ENCODE assay signal across 19 mouse cellular contexts in the genomic region with DNA sequence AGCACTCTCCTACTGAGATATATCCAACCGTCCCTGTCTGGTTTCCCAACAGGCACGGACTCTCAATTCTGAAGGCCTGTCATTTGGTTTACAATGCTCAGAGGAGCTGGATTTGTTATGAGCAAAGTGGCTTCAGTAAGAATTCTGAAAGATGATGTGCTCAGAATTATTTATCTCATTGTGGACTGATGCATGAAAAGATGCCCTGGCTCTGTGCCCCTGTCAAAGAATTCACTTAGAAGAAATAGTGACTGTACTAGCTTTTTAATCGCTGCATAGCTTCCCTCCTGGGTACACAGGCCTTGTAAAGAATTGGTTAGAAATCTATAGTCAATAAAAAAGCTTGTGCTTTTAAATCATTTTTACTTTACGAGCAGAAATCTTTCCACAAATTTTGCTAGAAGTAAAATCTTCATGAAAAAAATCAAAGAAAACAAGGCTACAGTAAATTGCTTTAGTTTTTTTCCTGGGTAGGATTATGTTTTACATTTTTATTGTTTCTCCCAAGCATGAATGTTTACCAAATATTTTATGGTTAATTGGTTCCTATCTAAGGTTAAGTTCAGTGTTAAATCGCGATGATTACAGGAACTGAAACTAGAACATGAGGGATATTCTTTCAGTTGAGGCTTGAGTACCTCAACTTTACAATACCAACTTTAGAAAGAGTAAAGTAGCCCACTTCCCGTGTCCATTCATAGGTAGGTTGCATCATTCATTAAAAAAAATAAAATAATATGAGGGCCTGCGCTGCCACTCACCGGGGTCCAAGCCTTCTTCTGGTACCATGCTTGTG.
DNase-seq lines count a peak whose midpoint lies in the region; ATAC-seq lines count a peak whose summit lies in the region.
"Had no signal": no experiment of that assay in that cellular context is flagged by ENCODE, and none has a peak within 500 bp of the region (broad histone marks: within the 10 kb centered on the region; RNA-seq: fewer than 3 reads in every experiment).

No protein-coding gene starts in this region.

- ATAC-seq in forebrain, embryonic 14.5 days = no peak
- peak; percentile 20; the same call in 1 of the 2 replicates for ATAC-seq in granulocyte monocyte progenitor cell, adult 5-6 weeks (replicated peaks; ENCODE audit: poor library complexity, severe bottlenecking)
- no peak for ATAC-seq in midbrain, embryonic 16.5 days
- no peak for ATAC-seq in liver, embryonic 11.5 days (replicated peaks; ENCODE audit: low FRiP score)
- no peak for ATAC-seq in erythroblast, adult 5-6 weeks (replicated peaks; ENCODE audit: low FRiP score, poor library complexity, severe bottlenecking)
- ATAC-seq: forebrain, postnatal 0 days; intestine, embryonic 16.5 days; lung, postnatal 0 days had no signal

- 80% methylated on average over 9 of the region's 9 CpGs for WGBS in forebrain, embryonic 14.5 days
- 90% methylated on average over 9 of the region's 9 CpGs for WGBS in forebrain, embryonic 10.5 days
- WGBS in midbrain, embryonic 16.5 days = 68% methylated on average over 9 of the region's 9 CpGs
- WGBS in liver, embryonic 11.5 days = 88% methylated on average over 9 of the region's 9 CpGs

- H3K4me3 ChIP-seq in forebrain, embryonic 14.5 days (ENCODE audit: low read depth, low read length) = no peak overlapping the region
- no peak overlapping the region for H3K4me3 ChIP-seq in forebrain, embryonic 10.5 days
- no peak overlapping the region for H3K4me3 ChIP-seq in midbrain, embryonic 16.5 days (ENCODE audit: low read depth, low read length)
- H3K4me3 ChIP-seq in liver, embryonic 11.5 days (ENCODE audit: low read depth, low read length) = no peak overlapping the region
- H3K4me3 ChIP-seq: embryonic facial prominence, embryonic 13.5 days; heart, embryonic 13.5 days; kidney, embryonic 15.5 days; liver, embryonic 15.5 days had no signal

- no peak overlapping the region for H3K27ac ChIP-seq in forebrain, embryonic 14.5 days (ENCODE audit: low read depth, low read length)
- no peak overlapping the region for H3K27ac ChIP-seq in forebrain, embryonic 10.5 days
- peak overlapping the region; percentile 66 for H3K27ac ChIP-seq in midbrain, embryonic 16.5 days (ENCODE audit: low read length)
- no peak overlapping the region for H3K27ac ChIP-seq in liver, embryonic 11.5 days (ENCODE audit: low read depth, low read length)
- H3K27ac ChIP-seq: embryonic facial prominence, embryonic 13.5 days; heart, embryonic 13.5 days; kidney, embryonic 15.5 days; liver, embryonic 15.5 days; stomach, postnatal 0 days had no signal

- H3K4me1 ChIP-seq in forebrain, embryonic 14.5 days (ENCODE audit: control insufficient read depth, insufficient read depth, low read length) = no peaks in the 10 kb centered on the region
- H3K4me1 ChIP-seq in forebrain, embryonic 10.5 days = peaks cover 4% of the 10 kb centered on the region
- H3K4me1 ChIP-seq in midbrain, embryonic 16.5 days (ENCODE audit: control insufficient read depth, insufficient read depth, low read length) = peaks cover 3% of the 10 kb centered on the region; the same call in 1 of the 2 replicates
- no peaks in the 10 kb centered on the region for H3K4me1 ChIP-seq in liver, embryonic 11.5 days (replicated peaks; ENCODE audit: control insufficient read depth, insufficient read depth, low read length)
- H3K4me1 ChIP-seq: embryonic facial prominence, embryonic 13.5 days; heart, embryonic 13.5 days; liver, embryonic 15.5 days had no signal

- DNase-seq in forebrain, embryonic 14.5 days (ENCODE audit: low spot score) = peak; percentile 1
- no peak for DNase-seq in forebrain, embryonic 10.5 days (ENCODE audit: extremely low spot score, low spot score)
- DNase-seq in A20 (ENCODE audit: low read depth, low spot score) = peak; percentile 51
- DNase-seq in heart, postnatal 14 days = no peak
- DNase-seq in liver, embryonic 11.5 days (ENCODE audit: low spot score) = no peak
- DNase-seq: cerebellum, adult 9-10 months; forebrain, postnatal 0 days; heart, adult 18-20 months; heart, postnatal 4 days had no signal

- intact Hi-C loops in heart, postnatal 14 days (cut with DNase I) = no loop called here

- no peaks in the 10 kb centered on the region for H3K36me3 ChIP-seq in forebrain, embryonic 14.5 days (ENCODE audit: control insufficient read depth, insufficient read depth, low read length)
- H3K36me3 ChIP-seq in forebrain, embryonic 10.5 days (replicated peaks) = no peaks in the 10 kb centered on the region
- H3K36me3 ChIP-seq in midbrain, embryonic 16.5 days (ENCODE audit: control insufficient read depth, insufficient read depth, low read length) = no peaks in the 10 kb centered on the region
- no peaks in the 10 kb centered on the region for H3K36me3 ChIP-seq in liver, embryonic 11.5 days (ENCODE audit: control insufficient read depth, insufficient read depth, low read length)
- H3K36me3 ChIP-seq: embryonic facial prominence, embryonic 13.5 days; heart, embryonic 13.5 days; kidney, embryonic 15.5 days; liver, embryonic 15.5 days had no signal

- no peaks in the 10 kb centered on the region for H3K9me3 ChIP-seq in forebrain, embryonic 14.5 days (replicated peaks; ENCODE audit: control insufficient read depth, low read length)
- H3K9me3 ChIP-seq in forebrain, embryonic 10.5 days = no peaks in the 10 kb centered on the region
- no peaks in the 10 kb centered on the region for H3K9me3 ChIP-seq in midbrain, embryonic 16.5 days (replicated peaks; ENCODE audit: control insufficient read depth, low read length, poor library complexity, severe bottlenecking)
- no peaks in the 10 kb centered on the region for H3K9me3 ChIP-seq in liver, embryonic 11.5 days (ENCODE audit: control insufficient read depth, low read length)
- H3K9me3 ChIP-seq: embryonic facial prominence, embryonic 13.5 days; heart, embryonic 13.5 days; kidney, embryonic 15.5 days; liver, embryonic 15.5 days had no signal

- no peak overlapping the region for H3K9ac ChIP-seq in forebrain, embryonic 14.5 days (ENCODE audit: low read length)
- H3K9ac ChIP-seq in midbrain, embryonic 16.5 days (ENCODE audit: low read depth, low read length) = no peak overlapping the region
- H3K9ac ChIP-seq in liver, embryonic 11.5 days (ENCODE audit: low read depth, low read length) = no peak overlapping the region
- H3K9ac ChIP-seq: embryonic facial prominence, embryonic 13.5 days; forebrain, postnatal 0 days; heart, embryonic 13.5 days; kidney, embryonic 15.5 days; liver, embryonic 15.5 days had no signal

- H3K27me3 ChIP-seq in forebrain, embryonic 14.5 days (replicated peaks; ENCODE audit: control insufficient read depth, insufficient read depth, low read length) = no peaks in the 10 kb centered on the region
- H3K27me3 ChIP-seq in forebrain, embryonic 10.5 days (ENCODE audit: poor library complexity, severe bottlenecking) = no peaks in the 10 kb centered on the region
- no peaks in the 10 kb centered on the region for H3K27me3 ChIP-seq in midbrain, embryonic 16.5 days (ENCODE audit: control insufficient read depth, insufficient read depth, low read depth, low read length)
- no peaks in the 10 kb centered on the region for H3K27me3 ChIP-seq in liver, embryonic 11.5 days (replicated peaks; ENCODE audit: control insufficient read depth, insufficient read depth, low read length)
- H3K27me3 ChIP-seq: embryonic facial prominence, embryonic 13.5 days; heart, embryonic 13.5 days; kidney, embryonic 15.5 days; liver, embryonic 15.5 days had no signal

- H3K4me2 ChIP-seq in forebrain, embryonic 14.5 days (ENCODE audit: low read length) = no peak overlapping the region
- no peak overlapping the region for H3K4me2 ChIP-seq in midbrain, embryonic 16.5 days (ENCODE audit: low read length)
- no peak overlapping the region for H3K4me2 ChIP-seq in liver, embryonic 11.5 days
- H3K4me2 ChIP-seq: embryonic facial prominence, embryonic 13.5 days; heart, embryonic 13.5 days; kidney, embryonic 15.5 days; liver, embryonic 15.5 days had no signal

Comparison
In these comparisons a context has a peak if more than half of its experiments do, and no peak if none do; other contexts are left out.
1. DNase-seq: peak in forebrain, embryonic 14.5 days (single experiment) and A20 (single experiment); none in forebrain, embryonic 10.5 days (single experiment), heart, postnatal 14 days (0 of 2) and liver, embryonic 11.5 days (single experiment).